Mouse (Mus musculus): ENCODE data around the gene Pdzd7. TPM values are rescaled to one million over a fixed set of nuclear protein-coding genes. Genes with fewer than 3 reads are reported as not detected.

Gene Pdzd7
- total RNA-seq, 1 experiment from 2014 or later: not detected

DNA sequence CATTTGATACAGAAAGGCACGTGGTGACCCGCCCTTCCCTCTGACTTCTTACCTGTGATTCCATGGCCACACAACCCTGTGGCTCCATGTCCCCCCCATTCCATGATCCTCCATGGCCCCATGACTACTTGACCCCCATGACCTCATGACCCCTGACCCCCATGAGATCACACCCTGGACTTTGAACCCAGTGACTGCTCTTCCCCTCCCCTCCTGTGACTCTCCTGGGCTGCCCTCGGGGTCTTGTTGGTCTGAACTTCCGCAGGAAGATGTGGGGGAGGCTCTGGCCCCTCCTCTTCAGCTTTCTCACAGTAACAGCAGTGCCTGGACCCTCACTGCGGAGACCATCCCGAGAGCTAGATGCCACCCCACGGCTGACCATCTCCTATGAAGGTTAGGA is 53.3 kb downstream of the Pdzd7 start:
- ATAC-seq (replicated peaks; ENCODE audit: insufficient number of reproducible peaks, low FRiP score, low TSS enrichment, poor library complexity, severe bottlenecking): no peak

DNA sequence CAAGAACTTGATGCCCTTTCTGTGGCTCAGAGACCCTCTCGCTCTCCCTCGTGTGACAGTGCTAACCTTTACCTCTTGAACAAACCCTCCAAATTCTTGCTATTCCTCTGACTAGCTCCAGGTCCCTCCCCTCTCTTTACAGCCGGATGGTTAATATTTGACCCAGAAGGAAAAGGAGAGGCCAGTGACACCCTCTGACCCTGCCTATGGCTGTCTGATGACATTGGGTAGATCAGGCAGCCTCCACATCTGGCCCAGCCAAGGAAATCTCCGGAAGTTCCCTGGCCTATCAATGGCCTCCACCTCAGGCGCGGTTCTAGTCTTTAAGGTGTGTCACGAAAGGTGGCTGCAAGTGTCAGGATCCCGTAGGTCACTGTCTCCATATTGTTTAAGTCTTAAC is 54.5 kb downstream of the Pdzd7 start:
- no peak for ATAC-seq (replicated peaks; ENCODE audit: insufficient number of reproducible peaks, low FRiP score, low TSS enrichment, poor library complexity, severe bottlenecking)

- no peak for ATAC-seq (replicated peaks; ENCODE audit: insufficient number of reproducible peaks, low FRiP score, low TSS enrichment, poor library complexity, severe bottlenecking)
Observed at GRCm38 (mm10) chr19:44989567-44990495, 55.7 kb downstream of the Pdzd7 start.

DNA sequence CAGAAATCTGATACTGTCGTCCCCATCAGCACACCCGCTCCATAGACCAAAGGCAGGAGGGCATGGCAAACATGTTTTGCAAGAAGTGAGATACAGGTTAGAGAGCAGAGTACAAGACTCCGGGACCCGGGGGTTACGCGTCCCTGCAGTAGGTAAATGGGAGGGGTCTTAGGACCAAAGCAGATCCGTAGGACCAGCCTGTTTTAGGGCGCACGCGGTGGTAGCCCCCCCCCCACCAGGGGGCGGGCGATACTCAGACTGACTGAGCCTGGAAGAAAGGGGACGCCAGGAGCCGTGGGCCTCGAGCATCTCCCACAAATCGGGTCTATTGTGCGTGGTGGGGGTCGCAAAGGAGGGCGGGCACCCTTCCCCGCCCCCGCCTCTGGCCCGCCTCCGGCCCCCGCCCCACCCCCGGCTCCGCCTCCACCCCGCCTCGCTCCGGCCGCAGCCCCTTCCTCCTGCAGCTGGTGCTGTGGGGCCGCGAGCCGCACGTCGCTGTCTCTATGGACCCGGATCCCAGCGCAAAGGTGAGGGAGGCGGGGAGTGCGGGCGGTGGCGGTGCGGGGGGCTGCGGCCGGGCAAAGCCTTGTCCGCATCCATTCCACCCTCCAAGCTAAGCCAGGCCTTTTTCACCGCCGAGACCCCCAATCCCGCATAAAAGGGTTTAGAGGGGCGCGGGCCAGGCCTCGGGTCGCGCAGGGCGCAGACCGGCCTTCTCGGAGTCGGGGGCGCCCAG is 56.5 kb downstream of the Pdzd7 start, which contains the start of gene Sema4g:
Sema4g (plus strand) TSS at position 271 of the 736 bp plus-strand sequence.
- ATAC-seq (replicated peaks; ENCODE audit: insufficient number of reproducible peaks, low FRiP score, low TSS enrichment, poor library complexity, severe bottlenecking): no peak

DNA sequence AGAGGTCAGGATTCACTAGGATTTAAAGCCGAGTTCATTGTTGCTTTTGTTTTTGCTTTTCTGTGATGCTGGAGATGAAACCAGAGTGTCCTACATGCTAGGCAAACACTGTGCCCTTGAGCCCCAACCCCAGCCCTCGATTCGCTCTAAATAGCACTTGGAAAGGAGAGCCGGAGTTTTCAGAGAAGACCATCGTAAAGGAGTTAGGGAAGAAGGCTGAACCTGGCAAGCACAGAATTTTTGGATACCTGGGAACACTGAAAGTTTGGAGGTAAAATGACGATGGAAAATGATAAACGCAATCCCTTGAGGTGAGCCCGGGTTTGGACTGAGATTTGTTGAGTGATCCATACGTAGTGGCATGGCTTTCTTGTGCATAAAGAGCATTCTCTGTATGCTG is 57.2 kb downstream of the Pdzd7 start:
- no peak for ATAC-seq (replicated peaks; ENCODE audit: insufficient number of reproducible peaks, low FRiP score, low TSS enrichment, poor library complexity, severe bottlenecking)

DNA sequence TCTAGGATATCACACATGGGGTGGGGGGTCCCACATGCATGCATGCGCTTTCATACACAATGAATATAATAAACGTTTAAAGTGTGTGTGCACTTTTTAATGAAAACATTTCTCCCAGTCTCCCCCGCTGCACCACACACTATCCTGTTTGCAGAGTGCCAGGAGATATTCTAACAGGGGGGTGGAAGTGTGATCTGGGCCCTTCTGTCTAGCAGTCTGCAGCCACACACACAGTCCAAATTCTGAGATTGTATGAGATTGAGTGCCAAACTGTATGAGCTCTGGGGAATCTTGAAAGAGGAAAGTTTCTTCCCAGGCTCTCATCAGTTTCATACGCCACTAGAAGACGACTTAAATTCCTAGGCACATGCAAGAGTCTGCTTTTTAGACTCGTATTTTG is 57.7 kb downstream of the Pdzd7 start:
- ATAC-seq (replicated peaks; ENCODE audit: insufficient number of reproducible peaks, low FRiP score, low TSS enrichment, poor library complexity, severe bottlenecking): no peak

- no peak for ATAC-seq (replicated peaks; ENCODE audit: insufficient number of reproducible peaks, low FRiP score, low TSS enrichment, poor library complexity, severe bottlenecking)
Observed at GRCm38 (mm10) chr19:44987004-44987403, 58.5 kb downstream of the Pdzd7 start.

DNA sequence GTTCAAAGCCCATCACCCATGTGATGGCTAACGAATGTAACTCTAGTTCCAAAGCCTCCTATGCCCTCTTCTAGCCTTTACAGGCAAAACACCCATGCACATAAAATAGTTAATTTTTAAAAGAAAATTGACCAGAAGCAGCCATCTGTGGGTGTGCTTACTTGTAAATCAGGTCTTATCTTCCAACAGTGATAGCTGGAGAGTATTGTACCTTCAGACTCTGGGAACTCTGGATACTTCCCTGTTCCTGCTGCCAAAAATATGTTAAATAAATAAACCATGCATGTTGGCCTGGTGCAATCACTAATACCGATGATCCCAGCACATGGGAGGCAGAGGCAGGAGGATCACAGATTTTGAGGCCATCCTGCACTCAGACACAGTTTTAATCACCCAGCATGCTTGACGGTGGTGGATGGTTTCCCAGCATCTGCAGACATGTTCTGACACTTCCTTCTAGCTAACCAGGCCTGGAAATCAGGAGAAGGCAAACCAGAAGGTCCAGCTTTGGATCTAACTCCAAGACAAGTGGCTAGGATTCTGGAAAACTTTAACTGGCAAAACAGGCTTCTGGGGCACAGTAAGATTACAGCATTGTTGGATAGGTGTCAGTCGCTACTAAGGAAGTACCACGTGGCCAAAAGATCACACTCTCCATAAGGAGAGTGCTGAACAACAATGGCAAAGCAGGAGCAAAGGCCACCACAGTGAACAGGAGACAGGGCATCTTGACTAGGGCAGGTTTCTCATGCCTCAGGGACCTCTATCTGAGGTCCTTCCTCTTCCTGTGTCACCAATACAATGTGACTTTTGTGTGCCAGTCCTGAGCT is 60.1 kb downstream of the Pdzd7 start:
- no peak for ATAC-seq (replicated peaks; ENCODE audit: insufficient number of reproducible peaks, low FRiP score, low TSS enrichment, poor library complexity, severe bottlenecking)

GRCm38 (mm10) chr19:44984420-44984819 is 61.1 kb downstream of the Pdzd7 start:
- ATAC-seq (replicated peaks; ENCODE audit: insufficient number of reproducible peaks, low FRiP score, low TSS enrichment, poor library complexity, severe bottlenecking): no peak

DNA sequence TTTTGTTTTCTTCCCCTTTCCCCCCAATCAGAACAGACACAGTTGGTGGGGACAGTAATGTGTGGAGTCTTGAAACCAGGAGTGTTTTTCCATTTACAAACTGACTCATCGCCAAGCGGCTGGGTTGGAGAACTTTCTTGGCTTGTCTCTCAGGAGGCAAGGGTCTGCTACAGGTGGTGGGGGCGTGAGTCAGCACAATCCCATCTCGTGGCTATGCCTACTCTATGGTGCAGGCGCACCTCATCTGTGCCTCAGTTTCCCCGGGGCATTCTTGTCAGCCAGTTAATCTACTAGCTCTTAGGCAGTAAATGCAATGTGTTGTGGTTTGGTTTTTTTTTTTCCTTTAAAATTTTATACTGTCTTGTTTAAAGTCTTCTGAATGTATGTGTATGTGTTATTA is 62.2 kb downstream of the Pdzd7 start:
- no peak for ATAC-seq (replicated peaks; ENCODE audit: insufficient number of reproducible peaks, low FRiP score, low TSS enrichment, poor library complexity, severe bottlenecking)

- ATAC-seq (replicated peaks; ENCODE audit: insufficient number of reproducible peaks, low FRiP score, low TSS enrichment, poor library complexity, severe bottlenecking): no peak
Observed at GRCm38 (mm10) chr19:44982477-44983115, 62.9 kb downstream of the Pdzd7 start.

- no peak for ATAC-seq (replicated peaks; ENCODE audit: insufficient number of reproducible peaks, low FRiP score, low TSS enrichment, poor library complexity, severe bottlenecking)
Observed at GRCm38 (mm10) chr19:44980787-44981186, 64.7 kb downstream of the Pdzd7 start.

GRCm38 (mm10) chr19:44977148-44977547 is 68.4 kb downstream of the Pdzd7 start:
- ATAC-seq (replicated peaks; ENCODE audit: insufficient number of reproducible peaks, low FRiP score, low TSS enrichment, poor library complexity, severe bottlenecking): no peak

Other genes with a start within 250 kb of the Pdzd7 start
- 49.9 to 61.5 TPM (median 58.2 TPM) in 3 replicates for gene Slf2, start 114.6 kb downstream of the Pdzd7 start, total RNA-seq (2017)
- 0.29 to 0.39 TPM in 2 of 3 replicates, not detected in the other for gene Sema4g, start 56.6 kb downstream of the Pdzd7 start, total RNA-seq (2017)
- 6.8 to 11.9 TPM (median 8.7 TPM) in 3 replicates for gene Twnk, start 40.1 kb downstream of the Pdzd7 start, total RNA-seq (2017)
- gene Mrpl43, start 39.3 kb downstream of the Pdzd7 start, total RNA-seq (2017): 32.9 to 51.9 TPM (median 38.9 TPM) in 3 replicates
- gene Lzts2, start 31.3 kb downstream of the Pdzd7 start, total RNA-seq (2017): 1.5 TPM in 1 of 3 replicates, not detected in the others
- gene Sfxn3, start 1.8 kb upstream of the Pdzd7 start, total RNA-seq (2017): 19.7 to 41.4 TPM (median 22.3 TPM) in 3 replicates
- 1.2 TPM in 1 of 3 replicates, not detected in the others for gene Kazald1, start 29.5 kb upstream of the Pdzd7 start, total RNA-seq (2017)
- gene Tlx1, start 105.0 kb upstream of the Pdzd7 start, total RNA-seq (2017): not detected in 3 replicates
- gene Lbx1, start 190.1 kb upstream of the Pdzd7 start, total RNA-seq (2017): not detected in 3 replicates